Mouse (Mus musculus): ENCODE results near the gene Armc2.

The Armc2 gene

DNA sequence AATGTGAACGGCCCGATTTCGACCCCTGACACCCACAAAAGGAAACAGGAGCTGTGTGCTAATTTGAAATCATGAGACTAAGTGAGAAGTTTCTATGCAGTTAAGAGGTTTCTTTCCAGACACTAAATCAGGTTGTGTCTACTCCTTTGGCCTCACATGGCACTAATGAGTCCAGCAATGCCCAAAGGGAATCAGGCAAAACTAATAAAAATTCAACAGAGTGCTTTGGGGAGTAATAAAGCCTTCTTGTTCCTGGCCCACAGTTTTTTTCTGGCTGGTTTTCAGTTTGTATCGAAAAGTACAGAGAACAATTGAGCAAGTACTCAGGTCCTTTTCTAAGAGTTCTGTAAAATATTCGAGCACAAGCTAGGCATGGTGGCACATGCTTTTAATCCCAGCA is 4.2 kb downstream of the Armc2 start:
- no peak for DNase-seq (ENCODE audit: low spot score in 2 of 2)

DNA sequence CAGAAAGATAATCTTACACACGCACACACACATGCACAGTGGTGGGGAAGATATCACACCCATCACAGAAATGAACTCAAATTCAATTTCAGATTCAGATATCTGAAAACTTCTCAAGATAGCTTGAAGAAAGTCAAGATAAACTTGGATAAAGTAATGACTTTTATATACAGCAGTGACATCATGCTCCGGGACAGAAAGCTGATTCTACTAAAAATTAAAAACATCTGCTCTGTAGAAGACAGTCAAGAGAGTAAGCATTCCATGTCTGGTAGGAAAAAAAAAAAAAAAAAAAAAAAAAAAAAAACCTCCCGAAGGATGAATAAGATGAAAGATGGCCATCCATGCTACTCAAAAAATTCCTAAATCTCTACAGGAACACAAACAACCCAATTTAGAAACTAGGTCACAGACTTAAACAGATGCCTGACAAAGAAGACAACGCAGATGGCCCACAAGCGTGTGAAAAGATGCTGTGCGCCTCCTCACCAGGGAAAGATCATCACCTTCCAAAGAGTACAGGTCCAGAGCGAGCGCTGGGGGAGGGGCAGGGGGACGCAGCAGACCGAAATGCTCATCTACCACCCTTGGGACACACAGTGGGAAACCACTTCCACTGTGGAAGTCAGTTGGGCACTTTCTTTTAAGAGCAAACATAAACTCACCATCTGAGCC is 7.3 kb downstream of the Armc2 start:
- DNase-seq (ENCODE audit: low spot score in 2 of 2) = peak in 1 of 2 experiments; percentile 41

DNA sequence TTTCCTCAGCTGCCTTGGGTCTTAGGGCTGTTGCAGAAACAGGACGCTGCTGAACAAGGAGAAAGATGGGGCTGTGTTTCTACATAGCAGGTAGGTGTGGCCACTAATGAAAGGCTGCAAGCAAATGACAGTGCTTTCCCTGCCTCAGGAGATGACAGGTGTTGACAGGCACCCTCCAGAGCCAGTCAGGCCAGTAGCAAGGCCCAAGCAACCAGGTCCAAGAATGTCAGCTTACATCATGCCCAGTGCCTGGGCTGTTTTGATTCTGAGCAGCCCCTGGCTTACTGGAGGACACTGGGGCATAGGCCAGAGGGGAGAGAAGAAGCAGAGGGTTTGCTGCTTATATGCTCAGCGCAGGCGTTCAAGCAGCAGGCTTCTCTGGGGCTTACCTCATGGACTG is 13.0 kb downstream of the Armc2 start:
- DNase-seq (ENCODE audit: low spot score in 2 of 2) = no peak

DNA sequence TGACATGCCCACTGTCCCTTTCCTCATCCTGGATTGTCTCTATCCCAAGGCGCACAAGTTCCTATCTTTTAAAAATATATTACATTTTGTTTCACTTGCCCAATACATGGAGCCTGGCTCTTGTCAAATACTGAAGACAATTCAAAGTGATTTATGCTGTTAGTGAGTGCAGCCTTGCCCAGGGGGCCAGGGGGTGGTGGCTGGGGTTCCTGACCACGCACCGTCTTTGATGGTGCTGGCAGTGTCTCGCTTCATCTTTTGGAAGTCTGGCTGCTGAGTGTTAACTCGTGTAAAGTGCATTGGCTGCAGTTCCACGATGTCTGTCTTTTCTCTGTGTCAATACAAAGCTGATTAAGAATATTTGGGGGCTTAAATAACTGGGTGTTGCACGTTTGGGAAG is 13.6 kb downstream of the Armc2 start:
- DNase-seq (ENCODE audit: low spot score in 2 of 2) = no peak

- DNase-seq (ENCODE audit: low spot score in 2 of 2) = no peak
Observed at GRCm38 (mm10) chr10:42004056-42004455, 14.2 kb downstream of the Armc2 start.

GRCm38 (mm10) chr10:42003576-42003975 is 14.7 kb downstream of the Armc2 start:
- DNase-seq (ENCODE audit: low spot score in 2 of 2) = no peak

DNA sequence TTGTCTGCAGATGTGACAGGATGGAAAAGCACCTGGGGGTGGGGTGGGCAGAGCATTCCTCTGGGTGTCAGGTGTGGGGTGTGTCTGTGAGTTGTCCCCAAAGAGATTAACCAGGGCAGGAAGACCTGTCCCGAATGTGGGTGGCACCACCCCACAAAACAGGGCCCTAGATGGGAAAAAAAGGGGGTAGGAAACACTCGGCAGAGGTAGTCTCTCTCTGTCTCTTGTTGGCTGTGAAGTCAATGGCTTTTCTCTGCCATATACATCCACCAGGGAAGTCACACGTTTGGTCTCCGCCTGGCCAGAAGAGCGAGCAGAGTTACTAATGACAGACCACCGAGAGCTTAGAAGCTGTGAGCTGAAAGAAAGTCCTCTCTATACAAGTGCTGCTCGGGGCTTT is 15.8 kb downstream of the Armc2 start:
- DNase-seq (ENCODE audit: low spot score in 2 of 2) = no peak

DNA sequence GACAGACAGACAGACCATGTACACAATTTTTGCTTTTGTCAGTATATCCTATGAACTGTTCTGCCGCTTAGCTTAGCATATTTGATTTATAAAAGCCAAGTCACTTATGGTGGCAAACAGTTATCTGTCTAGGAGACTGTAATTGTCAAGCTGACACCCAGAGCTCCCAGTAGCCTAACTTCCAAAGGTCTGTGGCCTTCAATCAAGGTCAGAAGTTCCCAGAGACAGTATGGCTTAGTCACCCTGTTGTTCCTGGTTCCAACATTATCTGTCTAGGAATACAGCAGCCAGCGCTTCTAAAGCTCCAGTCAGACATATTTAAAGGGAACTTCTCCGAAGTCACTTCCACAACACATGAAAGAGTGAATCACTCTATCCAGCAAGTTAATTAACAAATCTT is 17.0 kb downstream of the Armc2 start:
- no peak for DNase-seq (ENCODE audit: low spot score in 2 of 2)

DNA sequence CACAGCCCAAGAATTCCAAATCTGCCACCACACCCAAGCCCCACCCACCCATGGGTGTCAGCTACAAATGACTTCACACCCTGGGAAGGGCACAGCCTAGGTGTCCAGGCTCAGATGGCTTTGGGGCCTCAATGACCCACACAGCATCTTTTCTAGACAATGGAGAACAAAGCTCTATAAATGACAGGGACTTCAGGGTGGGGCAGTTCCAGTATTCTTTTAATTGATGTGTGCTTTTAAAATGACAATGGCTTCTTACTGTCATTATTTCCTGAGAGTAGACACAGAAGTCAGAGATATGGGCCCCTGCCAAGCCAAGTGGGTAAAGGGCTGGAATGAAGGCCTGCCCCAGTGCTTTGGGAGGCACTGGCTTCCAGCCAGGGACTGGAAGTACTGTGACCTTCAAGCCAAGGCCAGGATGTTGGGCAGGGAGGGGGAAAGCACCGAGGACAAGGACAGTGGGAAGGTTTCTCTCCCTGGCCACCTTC is 20.5 kb downstream of the Armc2 start:
- DNase-seq (ENCODE audit: low spot score in 2 of 2) = no peak

DNA sequence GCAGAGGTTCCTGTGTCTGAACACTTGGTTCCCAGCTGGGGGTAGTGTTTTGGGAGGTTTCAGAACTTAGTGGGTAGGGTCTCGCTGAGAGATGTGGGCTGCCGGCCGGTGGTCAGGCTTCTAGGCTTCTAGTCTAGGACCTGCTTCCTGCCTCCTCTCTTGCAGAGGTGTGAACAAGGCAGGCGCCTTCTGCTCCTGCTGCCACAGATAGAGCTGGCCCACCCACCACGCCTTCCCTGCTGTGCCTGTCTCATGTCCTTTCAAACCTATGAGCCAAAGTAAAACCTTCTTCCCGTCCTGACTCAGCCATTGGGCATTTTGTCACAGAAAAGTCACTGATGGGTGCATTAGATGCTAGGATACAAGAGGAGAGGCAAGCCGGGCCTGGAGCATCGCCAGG is 22.1 kb downstream of the Armc2 start:
- no peak for DNase-seq (ENCODE audit: low spot score in 2 of 2)

- DNase-seq (ENCODE audit: low spot score in 2 of 2) = no peak
Observed at GRCm38 (mm10) chr10:41995051-41995450, 23.2 kb downstream of the Armc2 start.

GRCm38 (mm10) chr10:41994578-41994977 is 23.7 kb downstream of the Armc2 start:
- no peak for DNase-seq (ENCODE audit: low spot score in 2 of 2)

DNA sequence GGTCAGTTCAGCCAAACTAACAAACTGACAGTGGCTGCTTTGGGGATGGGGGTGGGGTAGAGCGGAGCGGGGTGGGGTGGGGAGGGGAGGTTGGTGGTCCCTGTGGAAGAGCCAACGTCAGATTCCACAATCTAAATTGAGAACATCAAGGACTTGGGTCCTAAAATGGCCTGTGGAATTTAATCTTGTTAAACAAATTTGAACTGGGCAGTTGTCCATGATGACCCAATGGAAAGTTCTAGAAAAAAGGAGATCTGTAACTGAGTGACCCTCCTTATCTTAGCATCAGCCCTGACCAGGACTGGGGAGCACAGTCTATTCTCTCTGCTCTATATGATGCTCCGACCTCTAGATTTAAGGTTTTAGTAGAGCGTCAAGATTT is 26.2 kb downstream of the Armc2 start:
- DNase-seq (ENCODE audit: low spot score in 2 of 2) = no peak

- no peak for DNase-seq (ENCODE audit: low spot score in 2 of 2)
Observed at GRCm38 (mm10) chr10:41991364-41992058, 26.7 kb downstream of the Armc2 start.

GRCm38 (mm10) chr10:41990896-41991295 is 27.3 kb downstream of the Armc2 start:
- no peak for DNase-seq (ENCODE audit: low spot score in 2 of 2)

DNA sequence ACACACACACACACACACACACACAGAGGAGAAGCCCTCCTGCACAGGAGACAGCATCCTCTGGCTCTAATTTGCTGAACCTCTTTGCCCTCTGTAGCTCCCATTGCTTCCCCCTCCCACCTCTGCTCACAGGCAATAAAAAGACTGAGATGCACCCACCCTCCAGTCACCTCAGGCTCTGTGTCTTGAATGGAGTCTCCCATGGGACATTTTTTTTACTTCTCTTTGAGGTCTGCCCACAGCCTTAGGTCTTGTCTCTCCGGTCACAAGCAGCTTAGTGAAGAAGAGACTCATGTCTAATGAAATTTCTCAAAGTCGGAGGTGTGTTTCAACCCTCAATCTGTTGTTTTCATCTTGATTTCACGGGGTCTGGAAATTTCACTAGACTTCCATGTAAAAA is 29.3 kb downstream of the Armc2 start:
- no peak for DNase-seq (ENCODE audit: low spot score in 2 of 2)

DNA sequence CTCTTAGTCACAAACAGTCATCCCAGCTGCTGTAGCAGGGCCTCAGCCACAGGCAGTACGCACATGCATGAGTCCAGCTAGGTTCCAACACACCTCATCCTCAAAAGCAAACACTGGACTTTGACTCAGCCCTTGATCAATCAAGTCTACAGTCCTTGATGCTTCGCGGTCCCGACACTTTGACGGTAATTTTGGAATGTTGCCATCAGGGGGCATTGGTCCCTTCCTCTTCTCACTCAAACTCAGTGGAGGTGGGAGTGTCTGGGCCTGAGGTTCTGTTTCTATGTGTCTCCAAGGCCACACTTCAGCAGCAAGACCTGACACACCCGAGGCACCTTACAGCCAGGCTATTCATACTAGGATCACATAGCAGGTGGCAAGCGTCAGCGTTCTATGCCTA is 32.1 kb downstream of the Armc2 start:
- no peak for DNase-seq (ENCODE audit: low spot score in 2 of 2)

DNA sequence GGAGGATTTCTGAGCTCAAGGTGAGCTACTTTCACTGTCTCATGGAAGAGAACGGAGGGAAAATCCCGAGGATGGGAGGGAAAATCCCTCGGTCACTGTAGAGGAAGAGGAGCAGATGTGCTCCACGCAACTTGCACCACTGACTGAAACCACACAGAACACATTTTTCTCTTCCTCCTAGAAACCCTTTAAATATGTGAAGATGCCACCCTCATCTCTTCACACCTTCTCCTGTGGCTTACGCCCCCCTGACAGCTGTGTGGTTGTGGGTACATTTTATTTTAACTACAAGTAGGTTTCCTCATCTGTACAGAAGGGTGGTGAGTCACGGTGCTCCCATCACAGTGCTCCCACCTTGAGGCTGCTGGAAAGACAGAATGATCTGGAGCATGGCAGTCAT is 34.0 kb downstream of the Armc2 start:
- peak; percentile 63 to 74 for DNase-seq (ENCODE audit: low spot score in 2 of 2)

DNA sequence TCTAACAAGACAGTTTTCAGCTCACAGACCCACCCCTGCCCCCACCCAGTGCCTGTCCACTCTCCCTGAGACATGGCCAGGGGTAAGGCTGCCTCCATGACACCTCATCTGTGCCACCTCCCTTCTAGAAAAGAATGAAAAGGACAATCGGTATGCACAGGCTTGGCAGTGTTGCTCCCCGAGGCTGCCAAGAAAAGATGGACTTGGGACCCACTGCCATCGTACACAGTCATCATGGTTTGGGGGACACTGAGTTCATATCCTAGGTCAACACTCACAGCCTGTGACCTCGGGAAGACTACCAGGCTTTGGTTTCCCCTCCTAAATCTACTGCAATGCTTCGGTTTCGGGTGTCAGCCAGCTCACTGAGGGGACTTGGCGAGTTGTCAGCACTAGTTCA is 35.4 kb downstream of the Armc2 start:
- no peak for DNase-seq (ENCODE audit: low spot score in 2 of 2)

DNA sequence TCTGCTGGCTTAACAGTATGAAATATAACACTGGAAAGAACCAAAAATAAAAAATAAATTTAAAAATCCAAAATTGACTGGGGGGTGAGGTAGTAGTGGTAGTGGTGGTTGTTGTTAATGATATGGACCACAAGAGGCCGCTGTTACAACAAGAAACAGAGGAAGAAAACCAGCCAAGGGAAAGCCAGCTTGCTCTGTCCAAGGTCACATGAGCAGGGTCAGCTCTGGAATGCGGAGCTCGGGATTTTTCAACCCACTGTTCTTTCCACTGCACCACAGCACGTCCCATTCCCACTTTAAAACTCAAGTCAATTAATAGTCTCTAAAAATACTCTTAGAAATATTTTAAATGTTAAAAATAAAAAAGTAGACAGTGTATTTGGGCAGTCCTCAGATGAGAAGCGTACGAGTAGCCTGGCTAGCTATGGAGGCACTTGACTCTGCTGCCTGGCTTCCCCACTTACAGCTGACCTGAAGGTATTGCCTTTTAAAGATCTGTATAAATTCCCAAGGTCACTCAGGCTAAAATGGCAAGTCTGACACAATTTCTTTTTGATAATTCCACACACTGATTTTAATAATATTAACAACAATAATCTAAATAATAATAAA is 37.4 kb downstream of the Armc2 start:
- DNase-seq (ENCODE audit: low spot score in 2 of 2) = peak; percentile 47 to 80

DNA sequence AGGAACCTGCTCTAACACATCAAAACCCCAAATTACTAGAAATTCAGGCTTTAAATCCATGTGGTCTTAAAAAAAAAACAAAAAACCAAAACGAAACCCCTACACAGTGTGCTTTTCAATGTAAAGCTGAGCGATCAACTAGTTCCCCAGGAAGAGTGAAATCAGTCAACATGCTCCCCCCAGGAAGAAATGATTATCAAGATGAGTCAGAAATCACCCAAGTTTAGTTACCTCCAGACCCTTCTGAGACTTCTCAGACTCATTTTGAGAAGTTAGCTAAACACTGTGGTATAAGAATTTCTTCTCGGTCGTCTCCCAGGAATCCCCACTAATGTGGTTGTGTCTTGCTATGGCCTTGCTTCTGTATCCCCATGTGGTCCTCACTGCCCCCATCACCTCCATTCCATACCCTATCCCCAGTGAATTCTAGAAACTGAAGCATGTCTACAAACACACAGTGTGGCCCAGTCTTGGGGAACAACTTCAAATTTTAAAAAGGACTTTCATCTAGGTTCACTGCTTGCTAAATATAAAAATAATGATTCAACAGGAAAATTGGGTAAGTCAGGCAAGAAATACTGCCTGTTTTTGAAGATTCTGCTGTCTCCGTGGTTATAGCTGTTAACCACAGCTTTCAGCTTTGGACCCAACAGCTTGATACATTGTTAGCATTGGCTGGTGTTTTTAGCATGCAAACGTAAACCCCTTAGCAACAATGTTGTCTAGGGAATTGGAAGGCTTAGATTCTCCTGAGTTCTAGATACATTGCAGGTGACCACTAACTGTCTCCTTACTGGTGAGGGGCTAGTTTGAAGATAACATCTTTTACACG is 39.6 kb downstream of the Armc2 start:
- DNase-seq (ENCODE audit: low spot score in 2 of 2) = no peak

GRCm38 (mm10) chr10:41972676-41973075 is 45.6 kb downstream of the Armc2 start:
- DNase-seq (ENCODE audit: low spot score in 2 of 2) = no peak

All from frontal cortex, postnatal 36 days (tissue).